Mouse (Mus musculus): ENCODE measurements around the gene Capn10. TPM values are rescaled to one million over a fixed set of nuclear protein-coding genes. Genes with fewer than 3 reads are reported as not detected.

Gene Capn10
- polyA plus RNA-seq, 1 experiment from 2014 or later = 42.7 TPM

DNA sequence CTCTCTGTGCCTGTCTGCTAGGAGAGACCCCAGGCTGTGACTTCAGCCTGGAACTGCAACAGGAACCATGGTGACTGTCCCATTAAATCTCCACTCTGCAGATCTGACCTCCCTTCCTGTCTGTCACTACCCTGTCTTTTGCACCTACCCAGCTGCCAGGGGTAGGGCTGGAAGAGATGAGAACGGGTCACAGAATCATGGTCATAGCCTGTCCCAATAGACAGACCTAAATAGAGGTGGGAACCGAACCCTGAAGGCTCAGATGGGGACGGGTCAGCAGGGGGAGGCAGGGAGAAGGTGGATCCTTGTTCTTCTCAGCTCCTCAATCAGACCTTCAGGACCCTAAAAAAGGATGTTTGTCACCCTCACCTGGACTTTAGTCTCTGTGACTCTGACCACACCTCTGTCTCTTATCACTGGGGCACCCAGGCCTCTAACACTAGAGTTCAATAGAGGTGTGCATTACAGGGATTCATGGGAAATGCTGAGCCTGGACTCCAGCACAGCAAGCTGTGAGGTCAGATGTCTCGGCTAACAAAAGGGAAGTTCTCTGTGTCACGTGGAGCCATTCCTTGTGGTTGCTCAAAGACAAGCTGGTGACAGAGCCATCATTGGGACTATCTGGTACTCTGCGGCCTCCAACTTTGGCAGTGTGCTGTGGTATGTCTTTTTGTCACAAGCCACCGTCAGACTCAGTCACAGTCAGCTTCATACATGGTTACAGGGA lies 13.5 kb upstream of the Capn10 start:
- Histone ChIP-seq H3K4me1 (no peaks in the 10 kb centered on the region), H3K27ac (no peak overlapping the region), H3K27me3 (no peaks in the 10 kb centered on the region), H3K36me3 (peaks cover 53% of the 10 kb centered on the region), H3K4me3 (no peak overlapping the region), H3K9me3 (no peaks in the 10 kb centered on the region), H3K9ac (no peak overlapping the region), H3K4me2 (replicated peaks) (no peak overlapping the region)
- no peak for ATAC-seq (ENCODE audit: insufficient number of reproducible peaks, insufficient read depth, low FRiP score, low TSS enrichment)
- WGBS = 82% methylated on average over 7 of the region's 7 CpGs

DNA sequence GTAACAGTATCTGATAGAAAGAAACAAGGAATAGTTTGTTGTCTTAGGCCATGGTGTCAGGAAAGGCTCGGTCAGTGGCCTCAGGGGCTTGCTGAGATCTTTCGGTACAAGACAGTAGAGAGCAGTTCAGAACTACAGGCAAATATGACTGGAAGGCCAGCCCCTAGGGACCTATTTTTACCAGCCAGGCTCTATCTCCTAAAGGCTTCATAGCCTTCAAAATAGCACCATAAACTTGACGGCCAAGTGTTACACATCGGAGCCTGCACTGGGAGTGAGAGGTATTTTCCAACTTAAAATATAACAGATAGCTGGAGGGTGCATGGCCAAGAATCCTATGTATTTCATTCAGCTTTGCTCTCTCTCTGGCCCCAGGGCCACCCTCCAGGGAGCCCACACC lies 12.7 kb upstream of the Capn10 start:
- Histone ChIP-seq H3K4me1 (no peaks in the 10 kb centered on the region), H3K9me3 (no peaks in the 10 kb centered on the region), H3K27ac (no peak overlapping the region), H3K4me3 (no peak overlapping the region), H3K4me2 (replicated peaks) (no peak overlapping the region), H3K9ac (no peak overlapping the region), H3K36me3 (peaks cover 45% of the 10 kb centered on the region), H3K27me3 (no peaks in the 10 kb centered on the region)
- ATAC-seq (ENCODE audit: insufficient number of reproducible peaks, insufficient read depth, low FRiP score, low TSS enrichment) = no peak
- 86% methylated on average over 4 of the region's 4 CpGs for WGBS

GRCm38 (mm10) chr1:92930171-92930706 lies 3.9 kb upstream of the Capn10 start:
- no peak overlapping the region for H3K4me3 ChIP-seq
- H3K27me3 ChIP-seq = no peaks in the 10 kb centered on the region
- no peak for ATAC-seq (ENCODE audit: insufficient number of reproducible peaks, insufficient read depth, low FRiP score, low TSS enrichment)
- peaks cover 6% of the 10 kb centered on the region; the same call in 1 of the 2 replicates for H3K4me1 ChIP-seq
- H3K27ac ChIP-seq = no peak overlapping the region
- no peaks in the 10 kb centered on the region for H3K36me3 ChIP-seq
- WGBS = 25% methylated on average over 1 of the region's 1 CpGs
- no peak overlapping the region for H3K4me2 ChIP-seq (replicated peaks)
- peaks cover 5% of the 10 kb centered on the region for H3K9me3 ChIP-seq
- H3K9ac ChIP-seq = no peak overlapping the region

DNA sequence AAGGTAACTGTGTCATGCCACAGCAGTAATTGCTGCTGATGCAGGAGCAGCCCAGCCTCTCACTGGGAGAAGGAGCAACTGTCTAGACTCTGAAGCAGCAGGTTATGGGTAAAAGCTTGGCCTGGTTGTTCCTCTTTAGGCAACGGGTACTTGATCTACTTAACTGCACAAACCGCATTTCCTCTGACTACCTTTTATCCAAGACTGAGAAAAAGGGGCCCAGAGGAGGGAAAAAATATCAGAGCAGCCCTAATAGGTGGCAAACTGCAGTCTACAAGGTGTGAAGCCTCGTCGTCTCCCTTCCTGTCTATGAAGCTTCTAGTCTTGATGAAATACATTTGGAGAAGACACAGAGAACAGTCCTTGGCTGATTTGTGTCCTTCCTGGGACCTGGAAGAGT lies 565 bp upstream of the Capn10 start:
- Histone ChIP-seq H3K4me2 (replicated peaks) (peak overlapping the region; percentile 68), H3K27ac (peak overlapping the region; percentile 94), H3K4me3 (peak overlapping the region; percentile 65), H3K9ac (peak overlapping the region; percentile 74), H3K4me1 (peaks cover 12% of the 10 kb centered on the region), H3K9me3 (peaks cover 5% of the 10 kb centered on the region), H3K36me3 (peaks cover 12% of the 10 kb centered on the region), H3K27me3 (no peaks in the 10 kb centered on the region)
- no peak for ATAC-seq (ENCODE audit: insufficient number of reproducible peaks, insufficient read depth, low FRiP score, low TSS enrichment)
- 85% methylated on average over 4 of the region's 4 CpGs for WGBS

DNA sequence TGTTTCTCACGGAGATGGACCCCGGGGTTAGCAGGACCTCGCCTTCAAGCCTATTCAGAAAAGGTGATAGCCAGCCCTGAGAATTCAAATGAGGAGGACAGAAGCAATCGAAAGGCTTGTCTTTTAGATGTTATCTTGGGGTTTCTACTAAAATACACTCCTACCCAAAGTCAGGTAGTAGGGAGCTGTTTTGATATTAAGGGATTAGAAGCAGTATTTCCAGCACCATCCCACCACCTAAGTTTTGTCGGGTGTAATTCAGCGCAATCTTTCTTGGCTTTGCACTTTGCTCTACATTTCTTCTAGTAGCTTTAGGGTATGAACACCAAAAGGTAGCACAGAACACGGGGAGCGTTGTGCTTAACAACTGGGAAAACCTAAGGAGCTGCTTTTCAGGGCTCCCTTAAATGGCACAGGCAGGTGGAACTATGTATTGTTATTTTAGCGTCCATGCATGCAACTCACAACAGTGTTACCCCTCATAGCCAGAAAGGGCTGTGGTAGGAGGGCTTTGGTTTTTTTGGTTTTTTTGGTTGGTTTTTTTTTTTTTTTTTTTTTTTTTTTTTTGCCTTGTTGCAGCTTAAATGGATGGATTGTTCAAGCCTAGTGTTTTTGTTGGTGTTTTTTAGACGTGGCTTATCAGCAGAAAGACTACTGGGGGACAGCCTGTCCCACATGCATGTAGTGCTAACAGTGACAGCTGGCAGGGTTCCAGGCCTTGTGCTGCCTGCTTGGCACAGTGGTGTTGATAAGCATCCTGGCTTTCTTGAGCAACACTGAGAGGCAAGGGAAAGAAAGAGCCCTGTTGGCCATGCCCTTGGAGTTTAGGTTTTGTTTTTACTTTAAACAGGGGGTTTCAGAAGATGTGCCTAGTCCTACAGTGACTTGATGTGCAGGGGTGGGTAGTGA lies 1.1 kb downstream of the Capn10 start:
- no peaks in the 10 kb centered on the region for H3K27me3 ChIP-seq
- H3K4me3 ChIP-seq = peak overlapping the region; percentile 65
- H3K4me2 ChIP-seq (replicated peaks) = peak overlapping the region; percentile 68
- peaks cover 29% of the 10 kb centered on the region for H3K36me3 ChIP-seq
- H3K9me3 ChIP-seq = peaks cover 5% of the 10 kb centered on the region
- 18% methylated on average over 10 of the region's 10 CpGs for WGBS
- H3K9ac ChIP-seq = peak overlapping the region; percentile 74
- H3K27ac ChIP-seq = peak overlapping the region; percentile 94; the same call in 1 of the 2 replicates
- H3K4me1 ChIP-seq = peaks cover 12% of the 10 kb centered on the region
- no peak for ATAC-seq (ENCODE audit: insufficient number of reproducible peaks, insufficient read depth, low FRiP score, low TSS enrichment)

DNA sequence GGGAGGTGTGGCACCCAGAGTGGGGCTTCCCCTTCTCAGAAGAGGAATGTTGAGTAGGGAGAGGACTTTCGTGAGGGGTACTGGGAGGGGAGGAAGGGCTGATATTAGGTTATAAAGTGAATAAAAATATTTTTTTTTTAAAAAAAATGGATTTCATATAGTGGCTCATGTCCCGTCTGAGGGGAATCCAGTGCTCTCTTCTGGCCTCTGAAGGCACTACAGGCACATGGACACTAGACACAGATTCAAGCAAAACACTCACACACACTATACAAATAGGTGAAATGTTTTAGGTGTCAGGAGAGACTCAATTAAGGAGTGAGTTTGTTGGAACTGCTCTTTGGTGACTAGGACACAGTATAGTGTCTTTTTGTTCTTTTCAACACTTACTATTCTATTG lies 1.8 kb downstream of the Capn10 start:
- no peaks in the 10 kb centered on the region for H3K27me3 ChIP-seq
- H3K9ac ChIP-seq = no peak overlapping the region
- H3K27ac ChIP-seq = no peak overlapping the region
- H3K36me3 ChIP-seq = peaks cover 35% of the 10 kb centered on the region
- peaks cover 12% of the 10 kb centered on the region for H3K4me1 ChIP-seq
- no peak for ATAC-seq (ENCODE audit: insufficient number of reproducible peaks, insufficient read depth, low FRiP score, low TSS enrichment)
- 0 out of 2 replicates have a peak overlapping the region, but pooled peaks have one; percentile 8 for H3K4me3 ChIP-seq
- WGBS = 67% methylated on average over 2 of the region's 2 CpGs
- peak overlapping the region; percentile 68 for H3K4me2 ChIP-seq (replicated peaks)
- H3K9me3 ChIP-seq = peaks cover 5% of the 10 kb centered on the region

DNA sequence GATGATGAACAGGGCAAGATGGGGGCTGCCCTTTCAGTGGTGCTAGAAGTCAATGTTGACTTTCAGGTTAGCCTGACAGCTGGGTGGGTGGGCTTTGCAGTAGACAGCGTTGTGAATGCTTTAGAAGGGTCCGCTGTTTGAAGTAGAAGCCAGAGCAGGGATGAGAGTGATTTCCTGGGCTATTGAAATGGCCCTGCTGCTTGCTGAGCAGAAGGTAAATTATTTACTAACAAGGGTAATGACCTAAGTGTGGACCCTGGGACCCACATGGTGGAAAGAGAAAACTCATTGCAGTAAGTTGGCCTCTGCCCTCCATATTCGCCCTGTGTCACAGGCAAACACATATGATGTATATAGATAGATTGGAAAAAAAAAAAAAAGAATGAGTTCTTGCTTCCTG lies 2.3 kb downstream of the Capn10 start:
- ATAC-seq (ENCODE audit: insufficient number of reproducible peaks, insufficient read depth, low FRiP score, low TSS enrichment) = no peak
- peaks cover 37% of the 10 kb centered on the region for H3K36me3 ChIP-seq
- H3K9ac ChIP-seq = no peak overlapping the region

DNA sequence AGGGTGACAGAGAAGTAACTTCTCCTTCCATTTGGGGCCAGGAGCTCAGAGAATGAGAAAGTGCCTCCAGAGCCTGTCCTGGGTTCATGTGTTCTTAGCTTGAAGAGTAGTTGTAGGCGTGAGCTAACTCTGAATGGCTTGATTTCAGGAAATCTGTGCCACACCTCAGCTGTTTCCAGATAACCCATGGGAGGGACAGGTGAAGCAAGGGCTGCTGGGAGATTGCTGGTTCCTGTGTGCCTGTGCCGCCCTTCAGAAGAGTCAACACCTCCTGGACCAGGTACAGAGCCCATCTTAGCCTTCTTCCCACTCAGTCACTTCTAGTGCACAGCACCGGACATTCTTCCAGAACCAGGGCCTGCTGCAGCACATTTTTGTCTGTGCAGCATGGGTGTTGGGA lies 3.6 kb downstream of the Capn10 start:
- Histone ChIP-seq H3K9ac (no peak overlapping the region), H3K4me1 (peaks cover 12% of the 10 kb centered on the region), H3K4me3 (no peak overlapping the region), H3K4me2 (replicated peaks) (no peak overlapping the region), H3K27me3 (no peaks in the 10 kb centered on the region), H3K36me3 (peaks cover 49% of the 10 kb centered on the region), H3K27ac (no peak overlapping the region), H3K9me3 (peaks cover 4% of the 10 kb centered on the region)
- ATAC-seq (ENCODE audit: insufficient number of reproducible peaks, insufficient read depth, low FRiP score, low TSS enrichment) = no peak
- 93% methylated on average over 3 of the region's 3 CpGs for WGBS

More for the DNA sequence above, 2.3 kb downstream of the Capn10 start:
- Histone ChIP-seq H3K27ac (no peak overlapping the region), H3K9me3 (peaks cover 5% of the 10 kb centered on the region), H3K27me3 (no peaks in the 10 kb centered on the region), H3K4me1 (peaks cover 12% of the 10 kb centered on the region), H3K4me3 (no peak overlapping the region), H3K4me2 (replicated peaks) (no peak overlapping the region)
- 88% methylated on average over 3 of the region's 3 CpGs for WGBS

- Histone ChIP-seq H3K27me3 (no peaks in the 10 kb centered on the region), H3K9me3 (no peaks in the 10 kb centered on the region), H3K4me1 (peaks cover 8% of the 10 kb centered on the region), H3K27ac (no peak overlapping the region), H3K4me2 (replicated peaks) (no peak overlapping the region), H3K4me3 (no peak overlapping the region), H3K9ac (no peak overlapping the region), H3K36me3 (peaks cover 67% of the 10 kb centered on the region)
- 94% methylated on average over 4 of the region's 4 CpGs for WGBS
- no peak for ATAC-seq (ENCODE audit: insufficient number of reproducible peaks, insufficient read depth, low FRiP score, low TSS enrichment)
Measured at GRCm38 (mm10) chr1:92939746-92940145, 5.6 kb downstream of the Capn10 start.

DNA sequence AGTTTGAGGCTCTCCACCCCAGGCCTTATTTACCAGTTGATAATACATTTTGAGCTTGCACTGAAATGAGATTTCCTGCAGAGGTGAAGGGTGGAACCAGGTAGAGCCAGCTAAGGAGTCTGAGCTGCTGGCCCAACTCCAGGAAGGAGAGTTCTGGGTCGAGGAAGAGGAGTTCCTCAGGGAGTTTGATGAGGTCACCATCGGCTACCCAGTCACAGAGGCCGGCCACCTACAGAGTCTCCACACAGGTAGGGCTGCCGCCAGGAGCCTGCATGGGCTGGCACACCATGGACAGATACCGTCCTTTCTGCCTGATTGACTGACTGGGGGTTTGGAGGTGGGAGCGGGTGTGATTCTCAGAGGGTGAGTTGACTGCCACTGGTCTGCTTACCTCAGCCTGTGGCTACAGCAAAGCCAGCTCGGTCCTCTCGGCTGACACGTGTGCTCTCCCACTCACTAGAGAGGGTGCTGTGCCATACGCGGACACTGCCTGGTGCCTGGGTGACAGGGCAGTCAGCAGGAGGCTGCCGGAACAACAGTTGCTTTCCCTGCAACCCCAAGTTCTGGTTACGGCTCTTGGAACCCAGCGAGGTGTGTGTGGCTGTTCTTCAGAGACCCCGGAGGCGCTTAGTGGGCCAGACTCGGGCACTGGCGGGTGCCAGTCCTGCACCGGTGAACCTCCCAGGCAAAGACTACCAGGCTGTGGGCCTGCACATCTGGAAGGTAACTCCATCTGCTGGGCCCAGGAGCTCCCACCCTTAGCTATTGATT lies 9.2 kb downstream of the Capn10 start:
- Histone ChIP-seq H3K4me2 (replicated peaks) (no peak overlapping the region), H3K27ac (no peak overlapping the region), H3K4me3 (no peak overlapping the region), H3K4me1 (no peaks in the 10 kb centered on the region), H3K9ac (no peak overlapping the region), H3K36me3 (peaks cover 90% of the 10 kb centered on the region), H3K27me3 (no peaks in the 10 kb centered on the region), H3K9me3 (no peaks in the 10 kb centered on the region)
- no peak for ATAC-seq (ENCODE audit: insufficient number of reproducible peaks, insufficient read depth, low FRiP score, low TSS enrichment)
- WGBS = 92% methylated on average over 19 of the region's 19 CpGs

DNA sequence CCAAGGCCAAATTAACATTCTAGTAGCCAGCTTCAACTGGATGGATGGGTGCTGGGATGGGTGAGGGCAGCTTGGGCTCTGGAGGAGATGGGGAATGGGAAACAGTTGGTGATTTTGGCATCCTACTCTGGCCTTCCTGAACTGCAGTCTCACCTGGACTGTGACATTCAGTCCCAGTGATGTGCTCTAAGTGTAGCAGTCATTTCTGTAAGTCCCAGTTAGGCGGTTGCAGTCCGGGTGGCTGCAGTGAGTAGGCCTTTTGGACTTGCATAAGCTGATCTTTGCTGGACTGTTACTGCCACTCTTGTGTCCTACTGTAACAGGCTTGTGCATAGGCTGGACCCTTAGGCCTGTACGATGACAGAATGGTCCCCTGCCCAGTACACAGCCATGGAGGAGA lies 13.8 kb downstream of the Capn10 start:
- Histone ChIP-seq H3K27ac (no peak overlapping the region), H3K9me3 (no peaks in the 10 kb centered on the region), H3K36me3 (peaks cover 58% of the 10 kb centered on the region), H3K4me3 (no peak overlapping the region), H3K4me2 (replicated peaks) (no peak overlapping the region), H3K4me1 (no peaks in the 10 kb centered on the region), H3K27me3 (no peaks in the 10 kb centered on the region), H3K9ac (no peak overlapping the region)
- ATAC-seq (ENCODE audit: insufficient number of reproducible peaks, insufficient read depth, low FRiP score, low TSS enrichment) = no peak
- 89% methylated on average over 3 of the region's 3 CpGs for WGBS

Data from embryonic facial prominence, embryonic 12.5 days (tissue).